Mouse (Mus musculus): Measurements from ENCODE around the gene Zfr2.
A peak's percentile ranks its signal among the peaks of the same experiment; 100 is the strongest.

Zfr2 gene

DNA sequence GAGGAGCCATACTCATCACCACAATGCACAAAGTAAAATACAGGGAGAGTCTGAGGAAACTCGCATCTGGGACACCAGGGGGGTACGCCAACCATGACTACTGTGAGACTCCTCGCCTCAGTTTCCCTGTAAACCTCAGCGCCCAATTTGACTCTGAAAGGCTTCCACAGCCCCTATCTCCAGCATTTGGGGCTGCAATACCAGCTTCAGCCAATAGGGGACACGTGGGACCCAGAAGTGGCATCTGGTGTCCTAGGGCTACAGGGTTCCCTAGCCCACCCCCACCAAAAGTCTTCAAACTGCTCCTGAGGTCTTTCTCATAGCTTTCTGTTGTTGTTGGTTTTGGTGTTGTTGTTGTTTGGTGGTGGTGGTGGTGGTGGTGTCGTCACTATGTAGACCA is 55.6 kb downstream of the Zfr2 start:
- no peak for DNase-seq (ENCODE audit: low spot score)

DNA sequence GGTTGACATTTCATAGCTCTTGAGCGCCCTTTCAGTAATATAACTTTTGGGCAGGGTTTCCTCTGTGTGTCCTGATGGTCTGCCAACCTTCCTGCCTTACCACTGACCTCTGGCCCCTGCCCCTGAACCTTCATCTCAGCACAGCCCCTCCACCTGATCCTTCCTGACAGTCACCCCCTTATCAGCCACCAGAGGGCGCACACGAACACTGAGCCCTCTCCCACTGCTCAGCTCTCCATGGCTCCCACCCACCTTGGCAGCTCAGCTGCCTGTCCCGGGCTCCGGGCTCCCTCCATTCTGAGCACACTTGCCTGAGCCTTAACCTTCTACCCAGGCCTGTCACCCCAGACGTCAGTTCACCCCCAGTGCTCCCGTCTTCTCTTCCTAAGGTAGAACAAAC is 56.3 kb downstream of the Zfr2 start:
- DNase-seq (ENCODE audit: low spot score): peak; percentile 72

DNA sequence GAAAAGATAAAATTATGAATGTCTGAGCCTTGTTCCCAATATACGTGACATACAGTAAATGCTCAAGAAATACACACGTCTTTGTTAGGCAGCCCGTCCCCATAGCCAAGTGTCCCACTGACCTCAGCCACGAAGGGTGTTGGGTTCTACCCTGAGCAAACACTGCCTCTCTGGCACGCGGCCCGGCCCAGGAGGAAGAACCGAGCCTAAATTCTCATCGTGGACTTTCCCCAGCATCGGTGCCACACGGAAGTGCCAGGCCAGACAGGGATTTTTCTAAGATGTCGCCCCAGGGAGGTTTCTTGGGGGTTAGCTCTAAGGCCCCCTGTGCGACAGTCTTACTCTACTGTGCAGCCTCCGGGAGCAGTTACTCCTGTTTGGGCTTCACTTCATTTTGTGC is 56.9 kb downstream of the Zfr2 start:
- no peak for DNase-seq (ENCODE audit: low spot score)

DNA sequence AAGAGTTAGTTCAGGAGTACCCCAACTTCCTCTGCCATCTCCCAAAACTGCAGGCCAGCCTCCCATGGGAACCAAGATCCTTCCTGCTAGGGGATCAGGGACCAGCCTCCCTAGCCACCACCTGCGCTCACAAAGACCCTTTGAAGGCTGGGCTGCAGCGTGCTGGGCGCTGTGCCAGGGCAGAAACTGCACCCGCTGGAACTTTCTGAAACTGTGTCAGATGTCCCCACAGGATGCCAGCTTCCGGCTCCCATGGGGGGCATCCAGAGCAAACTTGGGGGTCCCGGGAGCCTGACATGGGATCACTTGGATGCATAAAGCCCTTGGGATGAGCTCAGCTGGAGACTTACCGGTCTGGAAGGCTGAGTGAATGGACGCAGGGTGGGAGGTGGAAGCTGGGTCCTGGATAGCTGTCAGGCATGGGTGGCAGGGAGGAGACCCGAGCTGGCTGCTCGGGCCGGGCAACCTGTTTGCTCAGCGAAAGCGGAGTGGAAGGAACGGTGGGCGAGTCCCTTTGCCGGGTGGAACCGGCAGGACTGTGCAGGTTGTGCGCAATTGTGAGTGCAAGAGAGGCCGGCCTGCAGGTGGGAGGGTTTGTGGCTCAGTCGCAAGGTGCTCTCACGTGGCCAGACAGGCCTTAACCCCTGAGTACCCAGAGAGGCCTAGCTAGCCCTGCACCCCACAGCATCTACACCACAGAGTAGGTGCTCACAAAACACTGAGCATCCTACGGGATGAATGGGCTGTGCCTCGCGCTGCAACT is 57.9 kb downstream of the Zfr2 start:
- DNase-seq (ENCODE audit: low spot score): no peak

DNA sequence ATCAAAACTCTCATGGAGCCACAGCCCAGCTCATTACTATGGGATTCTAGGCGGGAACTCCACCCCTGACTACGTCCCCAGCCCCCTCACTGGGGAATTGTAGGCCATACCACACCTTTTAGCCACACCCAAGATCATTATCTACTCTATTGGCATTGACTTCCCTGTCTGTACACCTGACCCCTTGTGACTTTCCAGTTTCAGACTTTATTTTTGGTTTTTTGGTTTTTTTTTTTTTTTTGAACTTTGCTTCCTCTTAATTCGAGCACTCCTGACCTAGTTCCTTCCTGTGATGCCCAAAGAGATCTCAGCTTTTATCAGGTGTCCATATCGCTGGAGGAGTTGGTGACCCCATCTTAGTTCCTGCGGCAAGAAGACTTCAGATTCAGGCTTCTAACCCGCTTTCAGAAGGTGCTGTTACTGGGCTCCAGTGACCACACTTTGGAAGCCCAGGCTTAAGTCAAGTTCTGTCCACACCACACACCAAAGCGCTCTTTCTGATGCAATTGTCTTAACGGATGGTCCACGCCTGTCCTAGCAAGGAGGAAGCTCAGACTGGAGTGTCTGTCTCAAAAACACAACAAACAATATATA is 58.7 kb downstream of the Zfr2 start, which contains the start of gene Tjp3:
Gene Tjp3 (minus strand): TSS at position 71 of the 594 bp plus-strand sequence.
- DNase-seq (ENCODE audit: low spot score): no peak

DNA sequence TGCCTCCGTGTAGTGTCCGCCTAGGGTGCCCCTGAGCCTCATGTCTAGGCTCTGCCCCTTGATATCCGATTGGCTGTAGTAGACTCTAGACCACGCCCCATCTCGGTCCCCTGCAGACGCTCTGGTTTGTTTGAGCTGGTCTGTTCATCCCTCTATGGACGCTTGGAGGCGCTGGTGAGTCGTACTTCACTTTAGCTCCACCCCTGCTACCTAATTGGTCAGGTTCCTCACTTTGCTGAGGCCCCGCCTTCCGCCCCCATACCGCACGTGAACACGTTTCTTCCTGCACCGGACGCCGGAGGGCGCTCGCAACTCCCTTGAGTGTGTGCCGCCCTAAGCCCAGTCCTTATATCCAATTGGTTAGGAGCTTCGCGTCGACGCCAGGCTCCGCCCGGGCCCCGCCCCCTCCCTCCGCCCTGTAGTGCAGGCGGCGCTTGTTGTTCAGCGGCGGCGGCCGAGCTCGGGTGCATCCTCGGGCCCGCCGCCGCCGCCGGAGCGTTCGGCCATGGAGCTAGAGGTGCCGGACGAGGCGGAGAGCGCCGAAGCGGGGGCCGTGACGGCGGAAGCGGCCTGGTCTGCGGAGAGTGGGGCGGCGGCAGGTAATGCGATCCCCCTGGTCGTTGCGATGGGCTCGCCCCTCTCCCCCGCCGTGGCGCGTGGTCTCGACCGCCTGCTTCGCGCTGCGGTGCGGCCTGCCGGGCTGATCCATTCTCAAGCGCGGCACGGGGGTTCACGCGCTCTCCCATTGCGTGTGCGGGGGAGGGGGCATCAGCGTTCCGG is 59.8 kb downstream of the Zfr2 start, which contains the start of gene Pip5k1c:
Gene Pip5k1c (plus strand): TSS at position 410 of the 780 bp plus-strand sequence.
- DNase-seq (ENCODE audit: low spot score): peak; percentile 100

DNA sequence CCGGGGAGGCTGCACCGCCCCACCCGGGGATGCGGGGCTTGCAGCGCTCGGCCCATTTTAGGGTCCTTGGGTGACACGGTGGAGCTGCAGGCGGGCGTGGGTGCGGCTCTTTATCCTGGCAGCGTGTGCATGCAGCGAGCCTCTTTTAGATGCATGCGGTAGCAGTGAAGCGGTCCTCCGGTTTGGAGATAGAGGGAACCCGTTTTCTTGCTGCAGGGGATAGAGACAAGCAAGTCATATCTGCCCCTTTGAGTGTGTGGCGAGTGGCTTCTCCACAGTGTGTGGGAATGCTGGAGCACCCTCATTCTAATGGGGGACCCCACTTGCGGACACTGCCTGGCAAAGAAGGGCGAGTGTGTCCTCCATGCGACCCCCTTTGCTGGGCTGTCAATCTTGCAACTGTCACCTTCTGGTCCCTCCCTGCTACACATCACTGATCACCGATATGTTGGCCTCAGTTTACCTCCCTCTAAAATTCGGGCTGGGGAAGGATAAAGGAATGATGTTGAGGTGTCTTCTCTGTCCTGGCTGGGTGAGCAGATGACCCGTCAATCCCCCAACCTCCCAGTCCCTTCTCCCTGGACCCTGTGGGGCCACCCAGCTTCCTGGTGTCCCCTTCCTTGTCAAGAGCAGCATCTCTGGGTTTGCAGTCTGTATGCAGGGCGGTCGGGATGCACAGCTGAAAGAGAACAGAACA is 60.5 kb downstream of the Zfr2 start:
- DNase-seq (ENCODE audit: low spot score): no peak

DNA sequence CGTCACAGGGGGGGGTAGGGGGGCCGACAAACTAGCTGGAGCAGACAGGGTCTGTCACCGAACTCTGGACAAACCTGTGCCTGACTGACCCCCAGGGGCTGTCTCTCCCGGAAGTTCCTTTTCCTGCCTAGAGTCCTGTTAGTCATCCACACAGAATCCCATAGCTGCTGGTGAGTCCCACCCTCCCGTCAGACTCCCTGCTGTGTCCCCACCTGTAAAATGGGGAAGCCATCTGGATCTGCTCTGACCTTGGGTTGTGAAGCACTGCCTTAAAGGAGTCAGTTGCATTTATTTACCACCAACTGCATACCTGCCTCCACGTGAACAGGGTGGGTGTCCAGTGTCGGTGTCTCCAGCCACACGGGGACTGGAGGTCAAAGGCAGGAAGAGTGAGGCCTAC is 61.5 kb downstream of the Zfr2 start:
- DNase-seq (ENCODE audit: low spot score): no peak

DNA sequence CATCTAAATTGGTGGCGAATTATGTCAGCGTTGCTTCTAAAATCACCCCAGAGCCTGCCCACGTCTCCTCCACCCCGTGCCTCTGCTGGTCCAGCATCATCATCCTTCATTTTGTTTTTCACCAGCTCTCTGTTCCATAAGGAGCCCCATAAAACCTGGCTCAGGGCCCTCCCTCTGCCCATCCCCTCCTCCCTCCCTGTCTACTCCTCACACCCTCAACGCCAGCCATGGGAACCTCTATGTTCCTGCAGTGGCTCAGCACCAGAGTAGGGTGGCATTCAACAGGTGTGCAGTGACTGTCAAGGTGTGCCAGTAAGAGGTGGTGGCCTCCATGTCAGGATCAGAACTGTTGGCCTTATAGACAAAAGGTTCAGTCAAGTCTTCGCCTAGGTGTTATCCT is 62.2 kb downstream of the Zfr2 start:
- DNase-seq (ENCODE audit: low spot score): no peak

DNA sequence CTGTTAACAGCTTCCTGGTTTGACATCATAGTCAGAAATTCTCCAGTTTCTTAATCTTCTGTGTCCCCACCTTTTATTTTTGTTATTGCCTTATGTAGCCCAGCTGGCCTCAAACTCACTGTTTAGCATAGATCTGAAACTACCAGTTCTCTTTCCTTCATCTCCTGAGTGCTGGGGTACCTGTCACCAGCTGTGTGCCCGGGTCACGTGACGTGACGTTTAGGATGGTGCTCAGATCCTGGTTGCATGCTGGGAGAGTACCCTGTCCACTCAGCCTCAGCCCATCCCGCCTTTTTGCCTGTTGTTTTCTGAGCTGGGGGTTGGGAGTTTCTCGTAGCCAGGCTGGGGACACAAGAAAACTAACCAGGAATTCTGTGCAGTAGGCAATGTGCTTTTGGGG is 64.3 kb downstream of the Zfr2 start:
- DNase-seq (ENCODE audit: low spot score): no peak

DNA sequence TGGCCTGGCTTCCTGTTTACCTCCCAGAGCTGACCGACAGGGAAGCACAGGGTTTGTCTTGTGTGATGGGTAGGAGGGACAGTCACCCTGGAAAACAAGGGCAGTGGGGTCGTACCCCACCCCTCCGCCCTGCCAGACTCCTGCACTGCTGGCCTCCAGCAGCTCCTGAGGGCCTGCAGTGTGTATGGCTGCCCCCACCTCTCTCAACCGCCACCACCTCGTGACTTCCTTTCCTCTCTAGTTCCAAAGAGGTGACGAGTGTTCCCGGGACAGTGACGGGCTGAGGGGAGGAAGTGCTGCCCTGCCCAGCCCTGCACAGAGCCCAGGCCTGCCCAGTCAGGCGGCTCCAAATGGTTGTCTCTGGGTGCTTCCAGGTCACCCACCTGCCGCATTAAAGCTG is 64.9 kb downstream of the Zfr2 start:
- DNase-seq (ENCODE audit: low spot score): no peak

DNA sequence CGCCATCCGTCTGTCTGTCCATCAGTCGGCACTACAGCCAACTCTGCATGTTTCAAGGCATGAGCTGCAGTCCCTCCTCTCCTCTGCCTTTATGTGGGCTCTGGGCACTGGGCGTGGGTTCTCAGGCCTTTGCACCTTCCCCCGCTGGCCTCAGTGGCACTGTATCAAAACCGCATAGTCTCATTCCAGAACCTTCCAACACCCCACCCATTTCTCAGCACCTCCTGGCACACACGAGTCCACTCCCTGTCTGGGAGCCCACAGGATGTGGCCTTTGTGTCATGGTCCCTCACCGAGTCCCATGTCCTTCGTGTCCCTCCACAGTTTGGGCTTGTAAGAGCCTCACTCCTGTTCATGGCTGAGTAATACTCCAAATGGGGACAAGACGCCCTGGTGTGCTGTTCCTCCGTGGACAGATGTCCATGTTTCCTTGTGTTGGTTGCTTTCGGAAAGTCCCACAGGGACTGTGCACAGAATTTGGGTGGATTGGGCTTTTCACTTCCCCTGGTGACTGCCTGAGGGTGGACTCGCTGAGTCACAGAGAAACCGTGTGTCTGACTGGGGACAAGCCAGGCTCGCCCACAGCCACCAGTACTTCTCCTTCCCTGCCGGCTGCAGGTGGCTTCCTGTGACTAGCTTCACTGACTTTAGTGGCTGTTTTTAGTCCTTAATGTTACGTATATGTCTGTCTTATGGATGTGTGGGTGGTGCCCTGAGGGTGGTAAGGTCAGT is 65.6 kb downstream of the Zfr2 start:
- peak; percentile 71 for DNase-seq (ENCODE audit: low spot score)

DNA sequence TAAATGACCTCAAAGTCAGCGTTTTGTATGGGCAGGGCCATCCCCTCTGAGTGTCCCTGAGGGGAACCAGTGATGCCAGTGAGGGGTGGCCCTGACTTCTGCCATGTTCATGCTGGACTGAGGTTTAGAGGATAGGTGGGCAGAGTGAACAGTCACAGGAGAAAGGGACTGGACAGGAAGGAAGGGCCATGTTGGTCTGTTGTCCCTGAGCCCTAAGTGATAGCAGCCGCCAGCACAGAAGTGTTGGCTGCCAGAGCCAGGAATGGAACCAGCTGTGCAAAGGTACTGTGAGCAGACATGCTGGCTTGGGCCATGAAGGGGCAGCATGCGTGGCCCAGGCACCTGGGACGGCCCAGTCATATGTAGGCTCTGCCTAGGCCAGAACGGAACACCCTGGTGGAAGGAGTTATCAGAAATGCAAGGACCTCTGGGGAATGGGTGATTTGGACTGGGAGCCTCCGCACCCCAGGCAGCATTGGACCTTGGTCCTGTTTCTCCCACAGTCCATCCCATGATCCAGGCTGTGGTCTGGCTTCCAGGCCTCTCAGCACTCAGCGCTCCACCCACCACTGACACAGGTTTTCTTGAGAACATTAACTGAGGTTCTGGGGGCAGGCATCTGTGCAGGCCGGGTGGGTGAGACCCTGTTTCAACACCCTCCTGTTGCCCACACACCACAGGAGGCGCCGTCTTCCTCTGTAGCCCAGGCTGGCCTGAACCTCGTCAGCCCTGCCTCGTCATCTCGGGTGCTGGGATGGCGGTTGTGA is 66.8 kb downstream of the Zfr2 start:
- no peak for DNase-seq (ENCODE audit: low spot score)

DNA sequence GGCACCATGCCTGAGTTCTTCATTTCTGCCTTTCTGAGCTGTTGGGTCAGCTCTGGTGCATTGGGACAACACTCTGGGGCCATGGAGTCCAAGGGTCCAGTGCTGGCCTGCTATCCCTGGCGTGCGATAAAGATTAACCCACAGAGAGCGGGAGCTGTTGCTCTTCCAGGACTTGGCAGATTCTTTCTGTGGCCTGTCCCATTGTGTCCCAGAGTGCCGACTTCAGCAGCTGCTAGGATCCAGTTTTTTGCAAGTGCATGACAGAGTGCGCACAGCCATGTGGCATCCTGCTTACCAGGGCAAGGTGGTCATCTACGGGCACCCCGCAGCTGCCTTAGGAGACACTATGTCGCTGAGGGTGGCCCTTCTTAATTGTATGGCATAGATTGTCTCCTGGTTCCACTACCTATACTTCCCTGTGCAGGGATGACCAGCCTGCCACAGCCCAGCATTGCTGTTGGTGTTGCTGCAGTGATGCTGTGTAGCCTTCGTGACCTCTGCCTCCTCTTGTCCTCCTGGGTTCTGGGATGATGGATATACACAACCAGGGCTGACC is 67.5 kb downstream of the Zfr2 start:
- DNase-seq (ENCODE audit: low spot score): no peak

DNA sequence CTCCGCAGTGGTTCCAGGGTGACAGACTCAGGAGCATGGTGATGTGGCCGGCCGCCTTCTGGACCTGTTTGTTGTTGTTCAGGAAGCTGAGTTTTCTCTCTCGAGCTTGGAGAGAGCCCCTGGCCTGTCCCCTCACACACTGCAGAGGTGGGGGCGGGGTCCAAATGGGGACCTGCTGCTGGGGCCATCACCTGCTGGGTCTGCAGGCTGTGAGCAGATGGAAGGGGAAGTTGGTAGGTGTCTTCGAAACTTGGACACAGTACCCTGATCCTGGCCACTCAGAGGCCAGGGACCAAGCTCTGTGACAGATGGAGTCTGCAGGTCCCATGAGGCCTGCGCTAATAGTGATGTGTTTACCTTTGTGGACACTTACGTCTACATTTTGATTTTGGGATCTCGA is 68.4 kb downstream of the Zfr2 start:
- no peak for DNase-seq (ENCODE audit: low spot score)

Data from layer of hippocampus, adult 11-12 months (tissue).